Mouse (Mus musculus) lung, postnatal 25 days (tissue): ENCODE measurements around the gene Helz.
"Not testable (repeated sequence)": the region's sequence is repeated elsewhere in the genome, so short reads cannot be mapped to it uniquely, and the experiment has no call there.

ENCODE experiments used
- DNase-seq: peaks from one replicate; pipeline ENCODE4 v3.0.0; 2022; ENCODE audit warnings: low spot score

Helz gene

DNA sequence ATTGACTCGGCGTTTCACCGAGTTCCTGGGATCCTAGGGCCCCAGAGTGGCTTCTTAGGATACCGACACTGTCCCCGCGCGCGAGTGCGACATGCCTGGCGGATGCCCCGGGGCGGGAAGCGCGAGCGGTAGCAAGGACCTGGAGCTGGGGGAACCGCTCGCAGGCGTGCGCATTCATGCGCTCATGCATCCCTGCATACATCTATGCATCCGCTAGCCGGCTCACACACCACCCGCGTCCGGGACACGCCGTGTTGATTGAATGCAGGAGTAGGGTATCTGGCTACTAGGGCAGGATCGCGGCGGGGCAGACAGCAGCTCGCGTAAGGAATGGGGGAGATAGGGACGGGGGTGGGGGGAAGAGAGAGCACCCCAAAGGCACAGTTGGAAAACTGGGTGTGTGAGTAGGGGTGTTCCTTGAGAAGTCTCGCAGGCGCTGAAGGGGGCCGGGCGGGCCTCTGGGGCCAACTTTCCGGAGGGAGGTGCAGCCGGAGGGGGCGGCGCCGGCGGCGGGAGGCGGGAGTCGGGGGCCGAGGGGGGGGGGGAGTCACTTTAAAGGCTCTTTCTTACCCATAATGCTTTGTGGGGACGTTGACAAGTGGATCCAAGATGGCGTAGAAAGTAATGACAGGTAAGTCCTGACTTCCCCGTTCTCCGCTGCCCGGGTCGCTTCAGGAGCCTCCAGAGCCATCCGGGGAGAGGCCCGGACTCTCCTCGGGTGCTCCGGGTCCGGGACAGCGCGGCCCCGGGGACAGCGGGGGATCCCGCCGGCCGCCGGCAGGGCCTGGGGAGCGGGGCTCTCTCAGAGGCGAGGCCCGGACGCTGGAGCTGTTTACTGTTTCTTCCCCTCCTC lies at the start of gene Helz:
Gene Helz (plus strand): TSS at position 580 of the 853 bp plus-strand sequence.
- peak; percentile 68 for DNase-seq

- no peak for DNase-seq
Measured at GRCm38 (mm10) chr11:107502801-107503200, 44.9 kb upstream of the Helz start.

- DNase-seq, result not testable (repeated sequence)
Measured at GRCm38 (mm10) chr11:107504364-107504763, 43.4 kb upstream of the Helz start.

- peak; percentile 4 for DNase-seq
Measured at GRCm38 (mm10) chr11:107506260-107506659, 41.5 kb upstream of the Helz start.

GRCm38 (mm10) chr11:107509631-107510338 lies 37.9 kb upstream of the Helz start:
- no peak for DNase-seq

GRCm38 (mm10) chr11:107510362-107511269 lies 37.1 kb upstream of the Helz start:
- peak; percentile 30 for DNase-seq

GRCm38 (mm10) chr11:107511954-107512353 lies 35.8 kb upstream of the Helz start:
- DNase-seq, result peak; percentile 58

GRCm38 (mm10) chr11:107513047-107513446 lies 34.7 kb upstream of the Helz start:
- DNase-seq, result no peak

- DNase-seq, result no peak
Measured at GRCm38 (mm10) chr11:107516387-107516786, 31.3 kb upstream of the Helz start.

DNA sequence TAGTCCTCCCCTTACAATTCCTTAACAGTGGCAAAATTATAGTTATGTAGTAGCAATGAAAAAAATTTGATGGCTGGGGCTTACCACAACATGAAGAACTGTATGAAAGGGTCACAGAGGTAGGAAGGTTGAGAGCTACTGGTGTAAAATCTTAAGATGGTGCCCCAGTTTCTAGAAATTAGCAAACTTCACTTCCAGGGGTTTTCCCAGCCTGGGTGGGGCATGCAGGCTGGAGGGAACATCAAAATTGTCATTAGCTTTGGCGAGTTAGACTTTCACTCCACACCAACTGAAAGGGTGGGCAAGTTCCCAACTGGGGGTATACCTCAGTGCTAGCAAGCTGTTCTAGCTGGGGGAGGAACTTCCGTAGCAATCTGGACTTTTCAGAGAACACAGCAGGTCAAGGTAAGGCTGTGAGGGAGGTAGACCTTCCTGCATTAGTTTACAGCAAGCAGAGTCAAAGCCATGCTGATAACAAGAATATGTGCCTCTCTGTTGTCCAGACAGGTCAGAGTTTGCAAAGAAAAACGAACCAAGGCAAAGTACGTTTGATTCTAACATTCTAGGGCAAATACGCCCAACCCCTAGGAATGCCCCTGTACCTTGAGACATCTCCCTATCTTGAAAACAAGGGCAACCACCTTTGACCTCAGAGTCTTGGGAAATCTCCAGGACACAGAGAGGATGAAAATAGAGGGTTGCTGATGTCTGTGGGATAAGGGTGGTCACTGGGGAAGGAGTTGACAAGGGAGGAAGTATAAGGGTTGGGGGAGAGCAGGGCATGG lies 28.9 kb upstream of the Helz start:
- DNase-seq, result no peak

DNA sequence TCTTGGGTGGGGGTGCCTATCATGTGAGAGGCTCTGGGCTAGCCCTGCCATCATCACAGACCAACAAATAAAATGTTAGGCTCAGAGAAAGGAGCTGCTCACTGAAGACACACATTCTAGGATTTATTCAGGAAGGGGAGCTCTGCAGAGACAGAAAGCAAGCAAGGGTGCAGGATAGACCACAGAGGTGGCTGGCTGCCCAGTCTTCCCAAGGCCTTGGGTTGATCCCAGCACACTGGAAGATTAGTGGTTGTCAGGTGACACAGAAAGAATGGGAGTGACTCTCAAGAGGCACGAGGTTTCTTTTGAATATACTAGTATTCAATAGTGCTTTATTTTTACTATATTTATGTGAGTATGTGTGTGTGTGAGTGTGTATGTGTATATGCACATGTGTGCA lies 26.6 kb upstream of the Helz start:
- DNase-seq, result no peak

DNA sequence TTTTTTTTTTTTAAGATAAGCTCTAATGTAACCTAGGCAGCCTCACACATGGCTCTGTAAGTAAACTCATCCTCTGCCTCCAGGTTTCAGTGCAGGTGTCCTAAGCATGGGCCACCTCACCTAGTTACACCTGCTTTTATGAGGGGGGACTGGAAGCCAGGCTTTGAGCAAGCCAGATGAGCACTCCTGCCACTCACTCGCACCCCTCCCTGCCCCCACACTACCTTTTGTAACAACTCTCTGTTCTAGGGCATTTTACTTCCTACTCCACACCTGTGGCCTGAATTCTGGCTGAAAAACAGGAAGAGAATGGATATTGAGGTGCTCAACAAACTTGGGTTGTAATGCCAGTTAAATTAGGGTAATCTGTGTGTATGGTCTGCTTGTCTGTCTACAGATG lies 22.8 kb upstream of the Helz start:
- no peak for DNase-seq

- no peak for DNase-seq
Measured at GRCm38 (mm10) chr11:107527632-107528031, 20.1 kb upstream of the Helz start.

- DNase-seq, result peak; percentile 21
Measured at GRCm38 (mm10) chr11:107529320-107529719, 18.4 kb upstream of the Helz start.

GRCm38 (mm10) chr11:107531445-107531844 lies 16.3 kb upstream of the Helz start:
- no peak for DNase-seq

- no peak for DNase-seq
Measured at GRCm38 (mm10) chr11:107532271-107532670, 15.5 kb upstream of the Helz start.

DNA sequence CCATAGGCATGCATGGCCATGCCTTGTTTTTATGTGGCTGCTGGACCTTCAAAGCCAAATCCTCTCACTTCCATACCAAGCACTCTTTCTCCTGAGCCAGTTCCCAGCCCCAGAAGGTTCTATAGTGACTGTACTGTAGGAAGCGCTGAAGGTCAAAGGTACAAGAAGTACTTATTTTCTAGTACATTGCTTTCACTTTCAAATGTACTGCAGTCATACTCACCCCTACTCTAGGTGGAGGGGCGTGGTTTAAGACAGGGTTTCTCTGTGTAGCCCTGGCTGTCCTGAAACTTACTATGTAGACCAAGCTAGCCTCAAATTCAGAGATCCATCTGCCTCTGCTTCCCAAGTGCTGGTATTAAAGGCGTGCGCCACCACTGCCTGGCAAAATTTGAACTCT lies 8.7 kb upstream of the Helz start:
- DNase-seq, result no peak

DNA sequence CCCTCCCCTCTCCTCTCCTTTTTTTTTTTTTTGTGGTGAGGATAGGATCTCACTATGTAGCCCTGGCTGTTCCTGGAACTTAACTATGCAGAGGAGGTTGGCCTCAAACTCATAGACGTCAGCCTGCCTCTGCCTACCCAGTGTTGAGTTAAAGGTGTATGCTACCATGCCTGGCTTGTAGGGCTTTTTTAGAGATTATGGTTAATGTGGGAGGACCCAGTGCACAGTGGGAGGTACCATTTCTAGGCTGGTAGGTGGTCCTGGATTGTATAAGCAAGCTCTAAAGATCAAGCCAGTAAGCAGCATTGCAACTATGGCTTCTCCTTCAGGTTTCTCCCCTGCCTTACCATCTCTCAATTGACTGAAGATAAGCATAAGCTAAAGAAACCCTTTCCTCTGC lies 7.4 kb upstream of the Helz start:
- DNase-seq, result no peak

GRCm38 (mm10) chr11:107545747-107546476 lies 1.8 kb upstream of the Helz start:
- DNase-seq, result peak; percentile 32

- no peak for DNase-seq
Measured at GRCm38 (mm10) chr11:107546667-107547301, 946 bp upstream of the Helz start.
